Mouse (Mus musculus) T-helper 2 cell (primary cell): ENCODE results near the gene Mrgprh.

Experiments used
- in situ Hi-C: fragments of 300-600 bp; cut with MboI, MseI; formaldehyde crosslinking; loops from one replicate; pipeline ENCODE4 v1.15.1; 2025; ENCODE audit warnings: high pct_unique_total_duplicates

Mrgprh gene

GRCm38 (mm10) chr17:12915881-12916583, 40.2 kb downstream of the Mrgprh start, which contains the start of gene Mrpl18:
TSS of gene Mrpl18 (minus strand) at chr17:12916345.
- in situ Hi-C loops: no loop called here

- in situ Hi-C loops: no loop called here
These were observed 41.0 kb downstream of the Mrgprh start for GRCm38 (mm10) chr17:12916588-12917380.

GRCm38 (mm10) chr17:12921073-12921472, 45.2 kb downstream of the Mrgprh start:
- in situ Hi-C loops: no loop called here

- in situ Hi-C loops: no loop called here
These were observed 49.2 kb downstream of the Mrgprh start for GRCm38 (mm10) chr17:12925001-12925400.

- in situ Hi-C loops: no loop called here
These were observed 49.9 kb downstream of the Mrgprh start for GRCm38 (mm10) chr17:12925703-12926180.
